Mouse (Mus musculus): Measurements from ENCODE around the gene Prkab2. TPM values are rescaled to one million over a fixed set of nuclear protein-coding genes. Genes with fewer than 3 reads are reported as not detected.
A peak's percentile ranks its signal among the peaks of the same experiment; 100 is the strongest.

The Prkab2 gene
- polyA plus RNA-seq, 1 experiment from 2014 or later: 1.5 TPM

GRCm38 (mm10) chr3:97627893-97628292, 30.1 kb upstream of the Prkab2 start:
- WGBS (ENCODE audit: insufficient replicate concordance): 73% methylated on average over 7 of the region's 7 CpGs
- Histone ChIP-seq H3K27me3 (no peaks in the 10 kb centered on the region), H3K4me3 (replicated peaks) (peak overlapping the region; percentile 63), H3K36me3 (no peaks in the 10 kb centered on the region), H3K4me1 (replicated peaks) (peaks cover 22% of the 10 kb centered on the region), H3K9ac (peak overlapping the region; percentile 67; the same call in 1 of the 2 replicates), H3K4me2 (peak overlapping the region; percentile 74), H3K27ac (peak overlapping the region; percentile 70), H3K9me3 (replicated peaks) (no peaks in the 10 kb centered on the region)
- DNase-seq (no peak), ATAC-seq (ENCODE audit: low read depth) (peak; percentile 32; the same call in 1 of the 2 replicates)

GRCm38 (mm10) chr3:97628391-97629001, 29.5 kb upstream of the Prkab2 start, which contains the start of gene Fmo5:
Fmo5 (plus strand) TSS chr3:97628804.
- H3K4me2 ChIP-seq: peak within 1 kb of the TSS; percentile 74
- DNase-seq (peak; percentile 63), ATAC-seq (ENCODE audit: low read depth) (peak; percentile 100)
- H3K36me3 ChIP-seq: no peaks in the 10 kb centered on the region
- 2% methylated on average over 18 of the region's 18 CpGs for WGBS (ENCODE audit: insufficient replicate concordance)
- H3K9ac ChIP-seq: peak within 1 kb of the TSS; percentile 67
- H3K4me1 ChIP-seq (replicated peaks): peaks cover 22% of the 10 kb centered on the region
- H3K9me3 ChIP-seq (replicated peaks): no peaks in the 10 kb centered on the region
- H3K4me3 ChIP-seq (replicated peaks): peak within 1 kb of the TSS; percentile 63
- no peaks in the 10 kb centered on the region for H3K27me3 ChIP-seq
- H3K27ac ChIP-seq: peak within 1 kb of the TSS; percentile 70

GRCm38 (mm10) chr3:97629941-97630340, 28.1 kb upstream of the Prkab2 start:
- H3K9ac ChIP-seq: no peak overlapping the region
- DNase-seq: no peak
- WGBS (ENCODE audit: insufficient replicate concordance): 72% methylated on average over 4 of the region's 4 CpGs
- H3K27me3 ChIP-seq: no peaks in the 10 kb centered on the region
- H3K4me1 ChIP-seq (replicated peaks): peaks cover 22% of the 10 kb centered on the region
- H3K36me3 ChIP-seq: no peaks in the 10 kb centered on the region
- H3K4me2 ChIP-seq: peak overlapping the region; percentile 74; the same call in 1 of the 2 replicates
- no peak overlapping the region for H3K4me3 ChIP-seq (replicated peaks)
- ATAC-seq (ENCODE audit: low read depth): no peak
- H3K27ac ChIP-seq: no peak overlapping the region
- H3K9me3 ChIP-seq (replicated peaks): no peaks in the 10 kb centered on the region

GRCm38 (mm10) chr3:97630746-97631145, 27.2 kb upstream of the Prkab2 start:
- Histone ChIP-seq H3K36me3 (no peaks in the 10 kb centered on the region), H3K9ac (no peak overlapping the region), H3K4me2 (no peak overlapping the region), H3K4me1 (replicated peaks) (peaks cover 22% of the 10 kb centered on the region), H3K9me3 (replicated peaks) (no peaks in the 10 kb centered on the region), H3K27me3 (no peaks in the 10 kb centered on the region), H3K27ac (no peak overlapping the region), H3K4me3 (replicated peaks) (no peak overlapping the region)
- ATAC-seq (ENCODE audit: low read depth): no peak
- DNase-seq: no peak
- WGBS (ENCODE audit: insufficient replicate concordance): 77% methylated on average over 4 of the region's 4 CpGs

- Histone ChIP-seq H3K36me3 (no peaks in the 10 kb centered on the region), H3K4me3 (replicated peaks) (no peak overlapping the region), H3K4me2 (no peak overlapping the region), H3K9ac (no peak overlapping the region), H3K4me1 (replicated peaks) (peaks cover 22% of the 10 kb centered on the region), H3K27me3 (no peaks in the 10 kb centered on the region), H3K27ac (no peak overlapping the region), H3K9me3 (replicated peaks) (no peaks in the 10 kb centered on the region)
- WGBS (ENCODE audit: insufficient replicate concordance): 69% methylated on average over 8 of the region's 8 CpGs
- DNase-seq (no peak), ATAC-seq (ENCODE audit: low read depth) (no peak)
These were observed 26.6 kb upstream of the Prkab2 start for GRCm38 (mm10) chr3:97631258-97631860.

- H3K27me3 ChIP-seq: no peaks in the 10 kb centered on the region
- DNase-seq (no peak), ATAC-seq (ENCODE audit: low read depth) (no peak)
- H3K9me3 ChIP-seq (replicated peaks): no peaks in the 10 kb centered on the region
- no peak overlapping the region for H3K4me3 ChIP-seq (replicated peaks)
- peaks cover 14% of the 10 kb centered on the region for H3K4me1 ChIP-seq (replicated peaks)
- WGBS (ENCODE audit: insufficient replicate concordance): 58% methylated on average over 4 of the region's 4 CpGs
- no peak overlapping the region for H3K4me2 ChIP-seq
- no peak overlapping the region for H3K9ac ChIP-seq
- H3K36me3 ChIP-seq: no peaks in the 10 kb centered on the region
- no peak overlapping the region for H3K27ac ChIP-seq
These were observed 24.5 kb upstream of the Prkab2 start for GRCm38 (mm10) chr3:97633456-97633855.

- Histone ChIP-seq H3K27ac (no peak overlapping the region), H3K9ac (no peak overlapping the region), H3K4me2 (no peak overlapping the region), H3K4me3 (replicated peaks) (no peak overlapping the region), H3K27me3 (no peaks in the 10 kb centered on the region), H3K4me1 (replicated peaks) (peaks cover 6% of the 10 kb centered on the region), H3K9me3 (replicated peaks) (no peaks in the 10 kb centered on the region), H3K36me3 (no peaks in the 10 kb centered on the region)
- ATAC-seq (ENCODE audit: low read depth) (no peak), DNase-seq (no peak)
- 57% methylated on average over 3 of the region's 3 CpGs for WGBS (ENCODE audit: insufficient replicate concordance)
These were observed 23.7 kb upstream of the Prkab2 start for GRCm38 (mm10) chr3:97634288-97634761.

- WGBS (ENCODE audit: insufficient replicate concordance): 70% methylated on average over 4 of the region's 4 CpGs
- DNase-seq: no peak
- Histone ChIP-seq H3K9ac (no peak overlapping the region), H3K4me1 (replicated peaks) (no peaks in the 10 kb centered on the region), H3K36me3 (no peaks in the 10 kb centered on the region), H3K27me3 (no peaks in the 10 kb centered on the region), H3K4me3 (replicated peaks) (no peak overlapping the region), H3K4me2 (no peak overlapping the region), H3K9me3 (replicated peaks) (no peaks in the 10 kb centered on the region), H3K27ac (no peak overlapping the region)
- ATAC-seq (ENCODE audit: low read depth): no peak
These were observed 16.6 kb upstream of the Prkab2 start for GRCm38 (mm10) chr3:97641396-97641795.

GRCm38 (mm10) chr3:97642001-97642400, 16.0 kb upstream of the Prkab2 start:
- no peak overlapping the region for H3K27ac ChIP-seq
- H3K4me3 ChIP-seq (replicated peaks): no peak overlapping the region
- no peak for DNase-seq
- H3K36me3 ChIP-seq: no peaks in the 10 kb centered on the region
- no peak overlapping the region for H3K9ac ChIP-seq
- H3K27me3 ChIP-seq: no peaks in the 10 kb centered on the region
- H3K4me1 ChIP-seq (replicated peaks): no peaks in the 10 kb centered on the region
- no peak for ATAC-seq (ENCODE audit: low read depth)
- WGBS (ENCODE audit: insufficient replicate concordance): 69% methylated on average over 9 of the region's 9 CpGs
- no peak overlapping the region for H3K4me2 ChIP-seq
- H3K9me3 ChIP-seq (replicated peaks): no peaks in the 10 kb centered on the region

GRCm38 (mm10) chr3:97648518-97648917, 9.5 kb upstream of the Prkab2 start:
- no peaks in the 10 kb centered on the region for H3K27me3 ChIP-seq
- DNase-seq (no peak), ATAC-seq (ENCODE audit: low read depth) (no peak)
- no peaks in the 10 kb centered on the region for H3K4me1 ChIP-seq (replicated peaks)
- 32% methylated on average over 1 of the region's 1 CpGs for WGBS (ENCODE audit: insufficient replicate concordance)
- no peak overlapping the region for H3K4me2 ChIP-seq
- H3K36me3 ChIP-seq: no peaks in the 10 kb centered on the region
- H3K4me3 ChIP-seq (replicated peaks): no peak overlapping the region
- no peak overlapping the region for H3K27ac ChIP-seq
- H3K9ac ChIP-seq: no peak overlapping the region
- no peaks in the 10 kb centered on the region for H3K9me3 ChIP-seq (replicated peaks)

- ATAC-seq (ENCODE audit: low read depth) (no peak), DNase-seq (no peak)
- H3K27me3 ChIP-seq: no peaks in the 10 kb centered on the region
- no peaks in the 10 kb centered on the region for H3K4me1 ChIP-seq (replicated peaks)
- H3K9ac ChIP-seq: no peak overlapping the region
- no peaks in the 10 kb centered on the region for H3K36me3 ChIP-seq
- H3K4me3 ChIP-seq (replicated peaks): no peak overlapping the region
- no peak overlapping the region for H3K27ac ChIP-seq
- WGBS (ENCODE audit: insufficient replicate concordance): 60% methylated on average over 3 of the region's 3 CpGs
- H3K9me3 ChIP-seq (replicated peaks): no peaks in the 10 kb centered on the region
- H3K4me2 ChIP-seq: no peak overlapping the region
These were observed 9.0 kb upstream of the Prkab2 start for GRCm38 (mm10) chr3:97649022-97649421.

GRCm38 (mm10) chr3:97649469-97649868, 8.5 kb upstream of the Prkab2 start:
- no peaks in the 10 kb centered on the region for H3K36me3 ChIP-seq
- no peak overlapping the region for H3K9ac ChIP-seq
- no peak overlapping the region for H3K4me3 ChIP-seq (replicated peaks)
- WGBS (ENCODE audit: insufficient replicate concordance): 60% methylated on average over 6 of the region's 6 CpGs
- no peak for DNase-seq
- H3K9me3 ChIP-seq (replicated peaks): no peaks in the 10 kb centered on the region
- H3K4me2 ChIP-seq: no peak overlapping the region
- H3K27ac ChIP-seq: no peak overlapping the region
- H3K27me3 ChIP-seq: no peaks in the 10 kb centered on the region
- no peaks in the 10 kb centered on the region for H3K4me1 ChIP-seq (replicated peaks)
- no peak for ATAC-seq (ENCODE audit: low read depth)

Measured in liver, embryonic 13.5 days (tissue).